Mouse (Mus musculus) testis, adult 2 months (tissue): ENCODE measurements around the gene Osm.

ENCODE experiments used
- CTCF ChIP-seq: fragments of 200-500 bp; IDR thresholded peaks from 2 replicates; pipeline ENCODE4 v1.5.1; 2012; ENCODE audit warnings: low read depth, mild to moderate bottlenecking, inconsistent platforms, low read length, moderate library complexity; ENCODE audit not compliant: control insufficient read depth, insufficient read depth, insufficient replicate concordance
- POLR2A ChIP-seq: fragments of 200-500 bp; IDR thresholded peaks from 2 replicates; pipeline ENCODE4 v1.6.1; 2012; ENCODE audit warnings: low read depth, mild to moderate bottlenecking, inconsistent platforms, low read length, moderate library complexity; ENCODE audit not compliant: control insufficient read depth

DNA sequence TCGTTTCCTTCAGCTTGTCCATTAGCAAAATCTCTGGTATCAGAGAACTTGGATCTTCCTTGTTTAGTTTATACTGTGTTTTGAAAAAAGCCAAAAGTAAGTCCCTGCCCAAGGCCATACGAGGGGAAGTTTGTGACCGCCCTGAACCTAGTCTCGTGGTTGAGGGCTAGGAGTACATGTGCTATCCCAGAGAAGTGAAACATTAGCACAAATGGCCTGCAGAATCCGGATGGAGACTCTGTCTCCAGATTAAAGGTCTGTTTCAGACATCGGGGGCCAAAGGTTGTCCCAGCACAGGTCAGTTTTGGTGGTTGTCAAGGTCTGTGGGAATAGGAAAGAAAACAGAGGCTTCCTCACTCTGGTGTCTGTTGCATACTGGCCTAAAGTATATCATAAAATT, 47.0 kb upstream of the Osm start:
- no peak for TF ChIP-seq CTCF
- TF ChIP-seq POLR2A = no peak
